Mouse (Mus musculus): ENCODE data around the gene Smim1.

DNA sequence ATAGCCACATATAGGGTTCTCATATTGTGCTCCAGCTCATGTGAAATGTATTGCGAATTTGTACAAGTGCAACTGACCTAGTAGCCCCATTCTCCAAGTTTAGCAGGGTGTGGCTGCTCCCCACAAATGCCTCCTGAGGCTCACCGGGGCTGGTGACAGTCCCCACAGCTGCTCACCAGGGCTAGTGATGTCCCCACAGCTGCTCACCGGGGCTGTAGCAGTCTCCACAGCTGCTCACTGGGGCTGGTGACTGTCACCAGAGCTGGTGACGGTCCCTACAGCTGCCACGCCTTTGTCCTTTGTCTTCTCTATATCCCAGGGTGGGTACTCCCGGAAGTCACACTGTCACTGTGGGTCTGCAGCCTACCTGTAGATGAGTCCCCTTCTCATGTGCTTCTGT, 19.8 kb downstream of the Smim1 start:
- no peak for TF ChIP-seq POLR2A (IDR thresholded peaks at IDR 0.05; ENCODE audit: low read depth, low read length)
- no peak for TF ChIP-seq CTCF (IDR thresholded peaks at IDR 0.05; ENCODE audit: borderline replicate concordance, insufficient read depth, low read length)
